Mouse (Mus musculus) adrenal gland, postnatal 10 days (tissue): ENCODE measurements around the gene Klhdc3. TPM values are rescaled to one million over a fixed set of nuclear protein-coding genes. Genes with fewer than 3 reads are reported as not detected.

ENCODE experiments used
- DNase-seq: peaks from one replicate; pipeline ENCODE4 v3.0.0; 2021; ENCODE audit warnings: mixed read lengths
- long read RNA-seq, 2 experiments: library from polyadenylated mRNA; stranded (forward); transcript quantifications; one replicate each; pipeline ENCODE4 v2.0.0; 2021
- total RNA-seq, 2 experiments: library from RNA; stranded (reverse); gene quantifications; 2 replicates each; pipeline ENCODE4 v1.2.3; 2021

Klhdc3 gene
- 100 to 1,000 TPM in 1 of 2 experiments, 10 to 100 TPM in 1; 97.0 to 110 TPM for total RNA-seq
- long read RNA-seq, experiment 1, transcript Klhdc3-201 (12 exons, 2,100 nt): major isoform, 71 of 99 reads
- long read RNA-seq, experiment 1, partial matches to known transcripts: 11 of 99 reads
- long read RNA-seq, experiment 1, other reads (novel, unspliced or antisense): 13 of 99 reads
- long read RNA-seq, experiment 2, transcript Klhdc3-201 (12 exons, 2,100 nt): major isoform, 56 of 73 reads
- long read RNA-seq, experiment 2, partial matches to known transcripts: 12 of 73 reads
- long read RNA-seq, experiment 2, other reads (novel, unspliced or antisense): 3 of 73 reads

- peak; percentile 98 for DNase-seq
Observed at GRCm38 (mm10) chr17:46680760-46681373, at the start of gene Klhdc3. Gene Klhdc3, minus strand, starts transcription at chr17:46680914.

GRCm38 (mm10) chr17:46728904-46729318, 48.2 kb upstream of the Klhdc3 start, which contains the start of gene Gnmt:
Gene Gnmt, minus strand, starts transcription at chr17:46729168.
- DNase-seq: peak; percentile 51

- DNase-seq: peak; percentile 37
Observed at GRCm38 (mm10) chr17:46728496-46728895, 47.8 kb upstream of the Klhdc3 start.

- DNase-seq: peak; percentile 60
Observed at GRCm38 (mm10) chr17:46728021-46728420, 47.3 kb upstream of the Klhdc3 start.

- no peak for DNase-seq
Observed at GRCm38 (mm10) chr17:46727271-46727670, 46.6 kb upstream of the Klhdc3 start.

GRCm38 (mm10) chr17:46725731-46726645, 45.3 kb upstream of the Klhdc3 start:
- DNase-seq: peak; percentile 45

- DNase-seq: no peak
Observed at GRCm38 (mm10) chr17:46725273-46725672, 44.6 kb upstream of the Klhdc3 start.

- DNase-seq: no peak
Observed at GRCm38 (mm10) chr17:46724477-46725084, 43.9 kb upstream of the Klhdc3 start.

GRCm38 (mm10) chr17:46721077-46721476, 40.4 kb upstream of the Klhdc3 start:
- peak; percentile 69 for DNase-seq

GRCm38 (mm10) chr17:46714756-46715481, 34.2 kb upstream of the Klhdc3 start:
- DNase-seq: no peak

GRCm38 (mm10) chr17:46713849-46714248, 33.1 kb upstream of the Klhdc3 start:
- no peak for DNase-seq

GRCm38 (mm10) chr17:46712442-46712841, 31.7 kb upstream of the Klhdc3 start:
- no peak for DNase-seq

GRCm38 (mm10) chr17:46711612-46712271, 31.0 kb upstream of the Klhdc3 start:
- peak; percentile 88 for DNase-seq

- peak; percentile 96 for DNase-seq
Observed at GRCm38 (mm10) chr17:46710959-46711597, 30.4 kb upstream of the Klhdc3 start, which contains the start of gene Pex6. Gene Pex6, plus strand, starts transcription at chr17:46711463.

- DNase-seq: peak; percentile 49
Observed at GRCm38 (mm10) chr17:46706375-46707089, 25.8 kb upstream of the Klhdc3 start.

GRCm38 (mm10) chr17:46704887-46705835, 24.4 kb upstream of the Klhdc3 start, which contains the start of gene Ppp2r5d:
Gene Ppp2r5d, minus strand, starts transcription at chr17:46705111.
- DNase-seq: peak; percentile 97

- DNase-seq: no peak
Observed at GRCm38 (mm10) chr17:46703971-46704886, 23.5 kb upstream of the Klhdc3 start.
